Mouse (Mus musculus): ENCODE measurements around the gene Mdc1. TPM values are rescaled to one million over a fixed set of nuclear protein-coding genes. Genes with fewer than 3 reads are reported as not detected.

Mdc1 gene
- polyA plus RNA-seq (2012) = 22.5 and 24.1 TPM in 2 replicates

GRCm38 (mm10) chr17:35841076-35841950 lies at the start of gene Mdc1:
Gene Mdc1, plus strand, starts transcription at chr17:35841515.
- TF ChIP-seq GATA1 (IDR thresholded peaks at IDR 0.05; ENCODE audit: low read length) = no peak

GRCm38 (mm10) chr17:35792837-35793236 lies 48.5 kb upstream of the Mdc1 start:
- no peak for TF ChIP-seq GATA1 (IDR thresholded peaks at IDR 0.05; ENCODE audit: low read length)

DNA sequence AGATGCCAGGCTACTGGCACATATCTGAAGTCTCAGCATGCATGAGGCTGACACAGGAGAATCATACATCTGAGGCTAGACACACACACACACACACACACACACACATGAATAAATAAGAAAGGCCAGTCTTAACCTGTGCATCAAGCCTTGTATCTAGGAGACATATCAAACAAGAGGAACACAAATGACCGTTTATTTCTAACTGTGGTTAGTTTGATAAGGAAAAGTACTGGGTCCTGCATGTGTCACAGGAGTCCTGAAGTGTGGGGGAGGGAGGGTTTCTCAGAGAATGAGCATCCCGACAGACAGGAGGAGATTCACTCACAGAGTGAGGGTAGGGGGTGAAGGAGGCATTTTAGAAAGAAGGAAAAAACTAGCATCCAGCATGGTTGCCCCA lies 46.2 kb upstream of the Mdc1 start:
- TF ChIP-seq GATA1 (IDR thresholded peaks at IDR 0.05; ENCODE audit: low read length) = no peak

GRCm38 (mm10) chr17:35795656-35796055 lies 45.7 kb upstream of the Mdc1 start:
- TF ChIP-seq GATA1 (IDR thresholded peaks at IDR 0.05; ENCODE audit: low read length) = no peak

DNA sequence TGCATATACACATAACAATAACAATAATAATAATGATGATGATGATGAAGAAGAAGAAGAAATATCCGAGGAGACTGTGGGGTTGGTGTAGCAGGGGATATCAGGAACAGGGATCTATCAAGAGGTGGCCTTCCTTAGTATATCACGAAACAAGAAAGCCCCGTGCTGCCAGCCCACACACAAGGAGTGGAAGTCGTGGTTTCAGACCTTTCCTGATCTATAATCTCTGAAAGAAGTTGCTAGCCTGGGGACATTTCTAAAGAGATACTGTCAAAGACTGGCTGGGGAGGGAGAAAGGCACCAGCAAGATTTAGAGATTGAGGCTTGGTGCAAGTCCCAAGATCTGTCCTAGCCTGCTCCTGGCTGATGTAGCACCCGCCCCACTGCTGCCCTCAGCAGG lies 44.5 kb upstream of the Mdc1 start:
- no peak for TF ChIP-seq GATA1 (IDR thresholded peaks at IDR 0.05; ENCODE audit: low read length)

- TF ChIP-seq GATA1 (IDR thresholded peaks at IDR 0.05; ENCODE audit: low read length) = no peak
Observed at GRCm38 (mm10) chr17:35800905-35801304, 40.4 kb upstream of the Mdc1 start.

DNA sequence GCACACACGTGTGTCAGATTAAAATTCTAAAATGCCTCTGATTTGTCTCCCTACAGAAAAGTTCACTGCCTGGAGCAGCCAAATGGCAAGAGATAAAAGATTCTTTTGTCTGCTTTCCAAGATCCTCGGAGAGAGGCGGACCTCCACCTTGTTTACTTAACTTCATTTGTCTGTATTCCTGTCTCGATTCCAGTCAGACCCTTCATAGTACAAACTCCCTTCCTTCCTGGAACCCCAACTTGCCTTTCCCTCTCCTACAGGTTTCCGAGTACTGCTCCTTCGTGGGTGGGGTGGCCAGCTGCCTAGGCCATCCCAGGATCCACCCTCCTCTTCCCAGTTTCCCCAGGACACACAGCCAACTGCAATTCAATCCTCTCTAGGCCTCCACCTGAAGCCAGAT lies 38.3 kb upstream of the Mdc1 start:
- no peak for TF ChIP-seq GATA1 (IDR thresholded peaks at IDR 0.05; ENCODE audit: low read length)

DNA sequence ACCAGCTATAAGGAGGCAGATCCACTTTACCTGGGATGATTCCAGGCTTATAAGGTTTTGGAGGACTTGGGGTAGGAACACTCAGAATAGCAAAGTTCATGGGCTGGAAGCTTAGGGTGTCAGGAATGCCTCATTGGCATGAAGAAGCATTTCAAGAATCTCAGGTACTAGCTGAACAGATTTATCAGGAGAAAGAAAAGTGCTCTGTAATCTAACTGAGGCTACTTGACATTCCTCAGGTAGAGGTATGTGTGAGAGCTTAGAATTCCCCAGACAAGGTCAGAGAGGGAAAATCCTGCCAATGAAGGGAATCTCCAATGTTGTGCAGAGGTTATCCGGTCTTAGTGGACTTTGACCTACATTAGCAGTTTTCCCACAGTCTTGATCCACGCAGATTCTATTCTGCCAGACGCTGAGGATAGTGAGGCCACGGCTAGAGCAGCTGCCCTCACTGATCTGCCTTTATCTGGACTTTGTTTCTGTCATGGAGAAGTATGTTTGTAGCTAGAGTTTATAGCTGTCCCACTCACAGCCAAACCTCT lies 37.4 kb upstream of the Mdc1 start:
- no peak for TF ChIP-seq GATA1 (IDR thresholded peaks at IDR 0.05; ENCODE audit: low read length)

DNA sequence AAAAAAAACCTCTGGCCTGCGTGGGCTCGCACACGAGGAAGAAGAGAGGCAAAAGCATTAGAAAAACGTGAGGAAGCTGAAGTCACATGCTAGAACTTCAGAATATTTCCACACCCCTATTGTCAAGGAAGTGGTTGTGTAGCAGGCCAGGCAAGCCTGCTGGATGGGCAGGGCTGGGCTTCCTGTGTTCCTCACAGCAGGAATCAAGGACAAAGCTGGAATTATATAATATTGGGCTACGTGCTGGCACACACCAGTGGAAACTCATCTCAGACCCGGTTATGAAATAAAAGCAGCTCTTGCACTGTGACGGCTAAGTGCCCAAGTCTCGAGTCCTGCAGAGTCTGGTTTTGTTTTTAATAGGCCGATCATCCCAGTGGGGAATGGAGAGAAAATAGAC lies 33.2 kb upstream of the Mdc1 start:
- no peak for TF ChIP-seq GATA1 (IDR thresholded peaks at IDR 0.05; ENCODE audit: low read length)

- TF ChIP-seq GATA1 (IDR thresholded peaks at IDR 0.05; ENCODE audit: low read length) = no peak
Observed at GRCm38 (mm10) chr17:35809395-35809794, 31.9 kb upstream of the Mdc1 start.

- TF ChIP-seq GATA1 (IDR thresholded peaks at IDR 0.05; ENCODE audit: low read length) = no peak
Observed at GRCm38 (mm10) chr17:35810900-35811648, 30.2 kb upstream of the Mdc1 start.

GRCm38 (mm10) chr17:35812307-35812706 lies 29.0 kb upstream of the Mdc1 start:
- TF ChIP-seq GATA1 (IDR thresholded peaks at IDR 0.05; ENCODE audit: low read length) = no peak

DNA sequence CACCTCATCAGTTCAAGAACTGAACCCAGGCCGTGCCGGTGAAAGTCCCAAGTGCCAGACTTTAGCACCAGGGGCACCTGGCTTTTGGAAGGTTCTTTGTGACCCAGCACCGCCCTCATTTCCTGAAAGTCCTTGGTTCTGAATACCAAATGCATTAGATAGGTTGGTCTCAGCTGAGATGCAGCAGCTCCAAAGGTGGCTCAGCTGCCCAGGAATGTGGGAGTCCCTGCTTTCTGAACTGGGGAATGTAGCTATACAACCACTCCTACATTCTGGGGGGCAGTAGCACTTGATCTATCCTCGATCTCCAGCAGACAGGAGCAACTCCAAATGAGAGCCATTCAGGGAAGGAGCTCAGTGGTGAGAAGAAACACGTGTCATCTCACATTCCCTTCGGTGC lies 28.6 kb upstream of the Mdc1 start:
- TF ChIP-seq GATA1 (IDR thresholded peaks at IDR 0.05; ENCODE audit: low read length) = no peak

GRCm38 (mm10) chr17:35813245-35813647 lies 28.1 kb upstream of the Mdc1 start:
- TF ChIP-seq GATA1 (IDR thresholded peaks at IDR 0.05; ENCODE audit: low read length) = no peak

DNA sequence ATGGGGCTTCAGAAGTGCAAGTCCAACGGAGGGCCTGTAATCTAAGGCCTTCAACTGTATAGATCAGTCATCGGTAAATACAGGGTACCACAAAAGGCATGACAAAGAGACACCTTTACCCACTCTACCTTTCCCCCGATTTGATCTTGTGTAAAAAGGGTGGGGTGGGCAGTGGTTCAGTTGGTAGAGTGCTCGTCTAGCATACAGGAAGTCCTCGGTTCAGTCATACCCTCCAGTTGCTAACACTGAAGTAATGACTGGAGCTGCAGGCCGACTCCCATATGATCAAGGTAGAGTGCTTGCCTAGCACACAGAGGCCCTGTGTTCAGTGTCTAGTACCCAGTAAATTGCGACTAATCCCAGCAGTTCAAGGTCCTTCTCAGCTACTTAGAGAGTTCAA lies 27.7 kb upstream of the Mdc1 start:
- TF ChIP-seq GATA1 (IDR thresholded peaks at IDR 0.05; ENCODE audit: low read length) = no peak

DNA sequence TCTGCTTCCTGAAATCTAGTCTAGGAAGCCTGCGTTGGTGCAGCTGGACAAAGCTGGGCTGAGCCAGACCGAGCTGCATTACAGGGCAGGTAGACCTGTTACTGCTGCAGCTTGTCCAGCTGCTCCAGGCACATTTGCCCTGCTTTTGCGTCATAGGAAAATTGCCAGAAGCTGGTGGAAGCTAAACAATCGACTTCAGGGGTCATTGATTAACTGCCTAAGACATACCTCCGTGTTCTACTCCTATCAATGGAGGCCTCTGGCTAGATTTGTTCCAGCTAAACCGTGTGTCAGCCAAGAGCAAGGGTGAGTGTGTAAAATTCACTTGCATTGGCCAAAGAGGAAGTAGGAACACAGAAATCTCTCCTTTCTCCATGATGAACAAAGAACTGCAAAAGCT lies 26.6 kb upstream of the Mdc1 start:
- TF ChIP-seq GATA1 (IDR thresholded peaks at IDR 0.05; ENCODE audit: low read length) = no peak
